Mouse (Mus musculus): ENCODE results near the gene Ifi209. TPM values are rescaled to one million over a fixed set of nuclear protein-coding genes. Genes with fewer than 3 reads are reported as not detected.

The Ifi209 gene
- polyA plus RNA-seq, 1 experiment from 2014 or later, result 0.35 TPM

- Histone ChIP-seq H3K4me1 (no peaks in the 10 kb centered on the region), H3K36me3 (no peaks in the 10 kb centered on the region), H3K4me2 (no peak overlapping the region), H3K9ac (no peak overlapping the region), H3K9me3 (replicated peaks) (no peaks in the 10 kb centered on the region), H3K27me3 (replicated peaks) (no peaks in the 10 kb centered on the region), H3K27ac (no peak overlapping the region), H3K4me3 (no peak overlapping the region)
- no peak for ATAC-seq
- WGBS (ENCODE audit: insufficient replicate concordance), result 46% methylated on average over 1 of the region's 1 CpGs
Observed at GRCm38 (mm10) chr1:173694270-173694669, 63.6 kb downstream of the Ifi209 start.

Small RNAs within 50 kb of the gene (microRNA-seq; reads per million reads assigned to microRNA genes)
- gene Gm44339, result not detected

Other genes with a start within 250 kb of the Ifi209 start
- gene Ifi206, start 139.9 kb upstream of the Ifi209 start, polyA plus RNA-seq (2016; fragmentation: Nextera tagmentation; extraction: Ambion mirVana), result 0.04 and 0.35 TPM in 2 replicates
- gene Ifi214, start 95.0 kb upstream of the Ifi209 start, polyA plus RNA-seq (2016; fragmentation: Nextera tagmentation; extraction: Ambion mirVana), result not detected in 2 replicates
- gene Ifi213, start 31.6 kb upstream of the Ifi209 start, polyA plus RNA-seq (2016; fragmentation: Nextera tagmentation; extraction: Ambion mirVana), result not detected in 2 replicates
- 0.10 TPM in 1 of 2 replicates, not detected in the other for gene Ifi208, start 42.8 kb downstream of the Ifi209 start, polyA plus RNA-seq (2016; fragmentation: Nextera tagmentation; extraction: Ambion mirVana)
- gene Ifi207, start 110.8 kb downstream of the Ifi209 start, polyA plus RNA-seq (2016; fragmentation: Nextera tagmentation; extraction: Ambion mirVana), result 0.60 and 0.68 TPM in 2 replicates
- gene Ifi204, start 136.0 kb downstream of the Ifi209 start, polyA plus RNA-seq (2016; fragmentation: Nextera tagmentation; extraction: Ambion mirVana), result 2.0 and 2.4 TPM in 2 replicates

All from liver, embryonic 12.5 days (tissue).